Mouse (Mus musculus): Measurements from ENCODE around the gene Edn2.

Gene Edn2

GRCm38 (mm10) chr4:120200551-120201266 lies 39.7 kb downstream of the Edn2 start:
- no peak for DNase-seq (ENCODE audit: low read depth, low spot score)

GRCm38 (mm10) chr4:120204357-120204942 lies 43.4 kb downstream of the Edn2 start:
- no peak for DNase-seq (ENCODE audit: low read depth, low spot score)

- no peak for DNase-seq (ENCODE audit: low read depth, low spot score)
Measured at GRCm38 (mm10) chr4:120206471-120206891, 45.5 kb downstream of the Edn2 start.

- DNase-seq (ENCODE audit: low read depth, low spot score): no peak
Measured at GRCm38 (mm10) chr4:120212080-120212479, 51.1 kb downstream of the Edn2 start.

GRCm38 (mm10) chr4:120212812-120213211 lies 51.8 kb downstream of the Edn2 start:
- DNase-seq (ENCODE audit: low read depth, low spot score): no peak

- peak; percentile 37 for DNase-seq (ENCODE audit: low read depth, low spot score)
Measured at GRCm38 (mm10) chr4:120215915-120216591, 55.0 kb downstream of the Edn2 start.

- DNase-seq (ENCODE audit: low read depth, low spot score): no peak
Measured at GRCm38 (mm10) chr4:120216883-120217282, 55.9 kb downstream of the Edn2 start.

Data from embryo, embryonic 11.5 days (tissue).